Mouse (Mus musculus) cortical plate, adult 2 months (tissue): Measurements from ENCODE around the gene Eif4g3.

Experiments used
- CTCF ChIP-seq: fragments of 200-500 bp; IDR thresholded peaks from 2 replicates; pipeline ENCODE4 v1.5.1; 2011; ENCODE audit warnings: mild to moderate bottlenecking, control low read depth, low read length; ENCODE audit not compliant: insufficient read depth; ENCODE audit errors: extremely low read depth
- POLR2A ChIP-seq: fragments of 200-500 bp; IDR thresholded peaks from 2 replicates; pipeline ENCODE4 v1.6.1; 2011; ENCODE audit warnings: mild to moderate bottlenecking, low read length, control low read depth; ENCODE audit not compliant: insufficient read depth; ENCODE audit errors: extremely low read depth

GRCm38 (mm10) chr4:137992890-137993289 is at the start of gene Eif4g3:
- TF ChIP-seq CTCF (no peak), POLR2A (no peak)
